Mouse (Mus musculus) G1E (cell line): ENCODE measurements around the gene Scarf1.

ENCODE experiments used
- CTCF ChIP-seq: IDR thresholded peaks from 2 replicates; pipeline ENCODE4 v1.5.1; 2012; ENCODE audit warnings: low read depth, low read length, inconsistent platforms, mixed read lengths
- GATA2 ChIP-seq: IDR thresholded peaks from 2 replicates; pipeline ENCODE4 v1.6.1; 2012; ENCODE audit warnings: low read depth, low read length, inconsistent platforms, borderline replicate concordance
- POLR2AphosphoS5 ChIP-seq: IDR thresholded peaks from 2 replicates; pipeline ENCODE4 v1.6.1; 2012; ENCODE audit warnings: low read depth, low read length, inconsistent platforms; ENCODE audit not compliant: insufficient replicate concordance
- TAL1 ChIP-seq: conservative IDR thresholded peaks from 2 replicates; pipeline ENCODE4 v1.6.1; 2012; ENCODE audit warnings: low read depth, low read length, inconsistent platforms, mixed read lengths

DNA sequence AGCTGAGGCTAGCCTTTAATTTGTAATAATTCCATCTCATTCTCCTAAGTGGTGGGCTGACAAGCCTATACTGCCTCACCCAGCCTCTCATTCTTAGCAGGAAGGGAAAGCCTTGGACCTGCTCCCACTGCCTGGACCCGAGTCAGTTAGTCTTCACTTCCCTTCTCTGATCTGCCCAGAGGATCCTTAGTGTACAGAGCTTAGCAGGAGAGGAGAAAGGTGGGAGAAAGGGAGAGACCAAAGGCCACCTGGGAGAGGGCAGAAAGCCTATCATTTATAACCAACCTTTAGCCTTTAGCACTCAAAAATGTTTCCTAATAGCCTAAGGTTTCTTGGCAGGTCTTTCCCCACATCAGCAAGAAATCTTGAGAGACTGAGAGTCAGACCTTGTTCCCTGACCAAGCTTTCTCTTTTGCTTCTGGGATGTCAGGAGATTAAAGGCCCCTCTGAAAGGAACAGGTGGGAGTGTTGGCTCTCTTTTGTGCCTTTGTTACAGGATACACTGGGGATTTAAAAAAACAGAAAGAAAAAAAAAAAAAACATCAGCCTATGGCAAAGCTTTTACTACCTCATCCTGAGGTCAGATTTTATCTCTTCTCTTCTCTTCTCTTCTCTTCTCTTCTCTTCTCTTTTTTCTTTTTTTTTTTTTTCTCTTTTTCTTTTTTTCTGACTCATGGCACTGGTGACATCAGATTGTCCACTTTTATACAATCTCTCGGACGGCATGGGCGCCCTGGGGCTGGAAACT, 21.1 kb downstream of the Scarf1 start:
- TF ChIP-seq CTCF (no peak), POLR2AphosphoS5 (no peak), TAL1 (no peak), GATA2 (no peak)
